Mouse (Mus musculus): ENCODE data around the gene Fgfr2.

The Fgfr2 gene

GRCm38 (mm10) chr7:132385456-132386130, 737.6 kb downstream of the Fgfr2 start:
- DNase-seq, result no peak

GRCm38 (mm10) chr7:132384736-132385455, 738.3 kb downstream of the Fgfr2 start:
- no peak for DNase-seq

- DNase-seq, result no peak
These were observed 742.4 kb downstream of the Fgfr2 start for GRCm38 (mm10) chr7:132380634-132381336.

- DNase-seq, result peak; percentile 33 to 54
These were observed 745.2 kb downstream of the Fgfr2 start for GRCm38 (mm10) chr7:132377913-132378312.

GRCm38 (mm10) chr7:132373594-132374378, 749.4 kb downstream of the Fgfr2 start:
- DNase-seq, result peak; percentile 24 to 29

- peak; percentile 60 to 67 for DNase-seq
These were observed 750.2 kb downstream of the Fgfr2 start for GRCm38 (mm10) chr7:132372752-132373513.

GRCm38 (mm10) chr7:132371832-132372231, 751.3 kb downstream of the Fgfr2 start:
- DNase-seq, result peak; percentile 18 to 20

GRCm38 (mm10) chr7:132369784-132370183, 753.4 kb downstream of the Fgfr2 start:
- DNase-seq, result no peak

GRCm38 (mm10) chr7:132368859-132369258, 754.3 kb downstream of the Fgfr2 start:
- DNase-seq, result no peak

- DNase-seq, result no peak
These were observed 755.8 kb downstream of the Fgfr2 start for GRCm38 (mm10) chr7:132367344-132367743.

- no peak for DNase-seq
These were observed 757.3 kb downstream of the Fgfr2 start for GRCm38 (mm10) chr7:132365703-132366384.

GRCm38 (mm10) chr7:132365111-132365510, 758.0 kb downstream of the Fgfr2 start:
- DNase-seq, result no peak

GRCm38 (mm10) chr7:132364506-132364905, 758.6 kb downstream of the Fgfr2 start:
- no peak for DNase-seq

GRCm38 (mm10) chr7:132360336-132360735, 762.8 kb downstream of the Fgfr2 start:
- no peak for DNase-seq

GRCm38 (mm10) chr7:132358709-132359108, 764.4 kb downstream of the Fgfr2 start:
- no peak for DNase-seq

- DNase-seq, result no peak
These were observed 764.9 kb downstream of the Fgfr2 start for GRCm38 (mm10) chr7:132358250-132358649.

GRCm38 (mm10) chr7:132357841-132358237, 765.3 kb downstream of the Fgfr2 start:
- no peak for DNase-seq

- DNase-seq, result no peak
These were observed 766.0 kb downstream of the Fgfr2 start for GRCm38 (mm10) chr7:132356881-132357840.

GRCm38 (mm10) chr7:132356185-132356584, 767.0 kb downstream of the Fgfr2 start:
- DNase-seq, result no peak

- no peak for DNase-seq
These were observed 767.4 kb downstream of the Fgfr2 start for GRCm38 (mm10) chr7:132355767-132356166.
